Mouse (Mus musculus): Measurements from ENCODE around the gene A630076J17Rik.

DNA sequence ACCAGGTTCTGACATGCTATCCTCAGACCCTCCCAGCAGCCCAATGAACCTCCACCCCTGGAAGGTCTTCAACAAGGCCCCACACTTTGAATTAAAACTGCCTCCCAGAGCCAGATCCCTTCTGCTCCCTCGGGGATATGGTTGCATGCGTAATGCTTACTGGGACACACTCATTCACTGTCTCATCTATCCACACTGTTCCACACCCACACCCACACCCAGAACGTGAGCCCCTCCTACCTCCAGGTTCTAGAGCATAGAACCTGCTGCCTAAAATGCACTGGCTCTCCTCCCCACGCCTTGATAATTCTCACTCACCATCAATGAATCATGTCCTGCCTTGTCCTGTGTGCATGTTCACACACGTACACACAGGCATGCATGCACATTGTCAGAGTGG, 15.8 kb upstream of the A630076J17Rik start:
- TF ChIP-seq CTCF (conservative IDR thresholded peaks at IDR 0.05; ENCODE audit: insufficient read depth, insufficient read length, low read depth, low read length) (no peak), POLR2A (IDR thresholded peaks at IDR 0.05; ENCODE audit: low read depth, low read length) (no peak)
